Mouse (Mus musculus) natural killer cell, adult 2 months (primary cell): ENCODE measurements around the gene Mmp20.

Experiments
- DNase-seq, 2 experiments: peaks; one replicate each; pipeline ENCODE4 v3.0.0; 2022; ENCODE audit warnings: low spot score in 2 of 2

The Mmp20 gene

DNA sequence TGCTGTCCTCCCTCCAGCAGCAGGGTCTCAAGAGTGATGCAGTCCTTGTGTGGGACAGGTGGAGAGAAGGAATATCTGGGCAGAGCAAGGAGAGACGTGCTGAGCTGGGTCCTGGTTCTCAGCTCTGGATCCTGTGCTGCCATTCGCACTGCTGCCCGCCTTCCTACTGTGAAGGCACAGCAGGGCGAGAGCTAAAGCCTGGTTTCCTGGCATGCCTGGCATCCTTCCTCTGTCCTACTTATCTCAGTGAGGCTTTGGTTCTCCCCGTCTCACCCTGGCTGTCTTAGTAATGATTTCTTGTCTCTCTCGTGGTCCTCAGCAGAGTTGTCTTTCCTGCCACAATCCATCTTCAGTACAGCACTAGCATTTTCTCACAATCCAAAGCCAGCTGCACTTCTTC lies 61.8 kb downstream of the Mmp20 start:
- no peak for DNase-seq

DNA sequence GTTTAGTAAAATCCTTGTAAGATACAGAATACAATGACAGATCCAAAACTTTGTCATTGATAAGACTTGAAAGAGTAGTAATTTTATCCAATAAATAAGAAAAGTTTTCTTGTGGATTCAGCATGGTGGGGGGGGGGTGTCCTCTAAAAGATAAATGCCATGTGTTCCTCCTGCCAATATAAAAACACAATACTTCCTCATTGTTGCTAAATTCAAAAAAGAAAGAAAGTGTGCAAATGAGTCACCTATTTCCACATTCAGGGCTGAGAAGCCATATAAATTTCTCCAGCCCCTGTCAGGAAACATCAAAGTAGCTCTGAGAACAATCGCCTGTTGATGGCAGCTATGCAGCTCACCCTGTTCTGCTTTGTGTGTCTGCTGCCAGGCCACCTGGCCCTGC lies 63.8 kb downstream of the Mmp20 start, which contains the start of gene Mmp7:
Mmp7 (plus strand) TSS at position 301 of the 400 bp plus-strand sequence.
- DNase-seq = no peak

GRCm38 (mm10) chr9:7693961-7694360 lies 65.9 kb downstream of the Mmp20 start:
- no peak for DNase-seq

GRCm38 (mm10) chr9:7695646-7696045 lies 67.6 kb downstream of the Mmp20 start:
- no peak for DNase-seq

DNA sequence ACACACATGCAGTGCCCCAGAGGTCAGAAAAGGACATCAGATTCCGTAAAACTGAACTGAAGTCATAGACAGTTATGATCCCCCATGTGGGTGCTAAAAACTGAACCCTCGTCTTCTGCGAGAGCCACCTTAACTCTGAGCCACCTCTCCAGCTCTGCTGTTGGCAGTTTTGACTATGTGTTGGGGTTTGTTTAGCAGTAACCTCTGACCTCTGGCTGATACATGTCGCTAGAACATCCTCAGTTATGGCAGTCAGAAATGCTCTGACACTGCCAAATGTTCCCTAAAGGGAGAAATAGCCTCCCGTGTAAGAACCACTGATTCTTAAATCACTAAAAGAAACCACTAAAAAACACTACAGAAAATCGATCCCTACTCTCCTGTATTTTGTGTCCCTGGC lies 80.7 kb downstream of the Mmp20 start:
- DNase-seq = no peak

GRCm38 (mm10) chr9:7711196-7711595 lies 83.2 kb downstream of the Mmp20 start:
- DNase-seq = no peak

GRCm38 (mm10) chr9:7714062-7714907 lies 86.3 kb downstream of the Mmp20 start:
- peak; percentile 52 to 65 for DNase-seq

- no peak for DNase-seq
Measured at GRCm38 (mm10) chr9:7714908-7715175, 86.8 kb downstream of the Mmp20 start.

DNA sequence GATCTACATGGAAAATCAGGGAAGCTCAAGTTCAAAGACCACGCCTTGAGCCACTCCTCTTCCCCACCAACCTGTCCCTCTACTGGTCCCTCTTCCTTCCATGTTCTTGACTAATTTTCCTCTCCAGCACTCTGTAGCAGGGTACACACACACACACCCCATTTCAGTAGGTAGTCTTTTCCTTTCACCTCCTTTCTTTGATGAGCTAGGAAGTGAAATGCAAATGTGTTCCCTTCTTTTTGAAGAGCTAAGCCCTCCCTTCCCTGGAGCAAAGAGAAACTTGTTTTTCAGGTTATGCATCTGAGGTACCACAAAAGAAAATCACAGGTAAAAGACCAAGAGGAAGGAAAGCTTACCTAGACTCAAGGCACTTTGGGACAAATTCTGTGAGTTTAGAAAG lies 93.5 kb downstream of the Mmp20 start:
- no peak for DNase-seq
